Mouse (Mus musculus) erythroblast, embryonic 14.5 days (primary cell): ENCODE measurements around the gene Abcb8. TPM values are rescaled to one million over a fixed set of nuclear protein-coding genes. Genes with fewer than 3 reads are reported as not detected.
"Not testable (repeated sequence)": the region's sequence is repeated elsewhere in the genome, so short reads cannot be mapped to it uniquely, and the experiment has no call there.

ENCODE experiments used
- H3K27me3 ChIP-seq: 2 replicates; pipeline ENCODE4 v1.6.1; 2012; ENCODE audit warnings: inconsistent platforms; ENCODE audit not compliant: control insufficient read depth
- H3K36me3 ChIP-seq: 2 replicates; pipeline ENCODE4 v1.6.1; 2012; ENCODE audit warnings: mild to moderate bottlenecking, inconsistent platforms; ENCODE audit not compliant: control insufficient read depth
- H3K4me1 ChIP-seq: 2 replicates; pipeline ENCODE4 v1.6.1; 2012; ENCODE audit warnings: inconsistent platforms; ENCODE audit not compliant: control insufficient read depth
- H3K4me3 ChIP-seq: replicated peaks from 2 replicates; pipeline ENCODE3; 2012; ENCODE audit warnings: moderate library complexity, mild to moderate bottlenecking, inconsistent platforms
- H3K9me3 ChIP-seq: 2 replicates; pipeline ENCODE4 v1.6.1; 2012; ENCODE audit warnings: low read length, inconsistent platforms, mixed read lengths; ENCODE audit not compliant: control insufficient read depth
- GATA1 ChIP-seq: IDR thresholded peaks from 2 replicates; pipeline ENCODE4 v1.6.1; 2012; ENCODE audit warnings: low read length, inconsistent platforms, mixed read lengths
- TAL1 ChIP-seq: IDR thresholded peaks from 3 replicates; pipeline ENCODE4 v1.6.1; 2012; ENCODE audit warnings: low read length, inconsistent platforms, mixed read lengths
- polyA plus RNA-seq: library from polyadenylated mRNA; stranded (reverse); fragments of >175 nt; gene quantifications from 2 replicates; pipeline ENCODE4 v1.2.3, GENCODE M21; 2012

Gene Abcb8
- polyA plus RNA-seq, 1 experiment = 1.7 TPM

DNA sequence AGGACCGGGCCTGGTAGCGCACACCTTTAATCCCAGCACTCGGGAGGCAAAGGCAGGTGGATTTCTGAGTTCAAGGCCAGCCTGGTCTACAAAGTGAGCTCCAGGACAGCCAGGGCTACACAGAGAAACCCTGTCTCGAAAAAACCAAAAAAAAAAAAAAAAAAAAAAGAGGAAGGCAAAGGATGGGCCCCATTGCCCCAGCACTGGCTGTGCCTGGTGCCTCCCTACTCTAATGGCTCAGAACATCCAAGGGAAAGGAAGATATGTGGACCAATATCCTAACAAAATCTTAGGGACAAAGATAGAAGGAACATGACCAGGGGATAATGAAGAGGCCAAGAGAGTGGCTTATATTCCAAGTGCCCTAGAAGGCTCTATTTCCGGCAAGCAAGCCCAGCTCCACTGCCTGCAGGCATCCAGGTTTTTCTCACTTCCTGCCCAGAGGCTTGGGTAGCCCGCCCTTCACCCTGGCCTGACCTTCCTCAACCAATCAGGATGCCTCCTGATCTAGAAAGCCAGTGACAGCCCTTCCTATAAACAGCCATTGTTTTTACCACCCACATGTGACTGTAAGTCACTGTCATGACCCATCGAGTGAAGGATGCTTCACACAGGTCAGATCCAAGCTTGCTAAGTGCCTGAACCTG lies 4.3 kb upstream of the Abcb8 start:
- Histone ChIP-seq H3K27me3 (peaks cover 44% of the 10 kb centered on the region), H3K36me3 (no peaks in the 10 kb centered on the region), H3K4me3 (no peak overlapping the region), H3K9me3 (no peaks in the 10 kb centered on the region), H3K4me1 (peaks cover 44% of the 10 kb centered on the region)
- TF ChIP-seq TAL1 = no peak
- no peak for TF ChIP-seq GATA1

DNA sequence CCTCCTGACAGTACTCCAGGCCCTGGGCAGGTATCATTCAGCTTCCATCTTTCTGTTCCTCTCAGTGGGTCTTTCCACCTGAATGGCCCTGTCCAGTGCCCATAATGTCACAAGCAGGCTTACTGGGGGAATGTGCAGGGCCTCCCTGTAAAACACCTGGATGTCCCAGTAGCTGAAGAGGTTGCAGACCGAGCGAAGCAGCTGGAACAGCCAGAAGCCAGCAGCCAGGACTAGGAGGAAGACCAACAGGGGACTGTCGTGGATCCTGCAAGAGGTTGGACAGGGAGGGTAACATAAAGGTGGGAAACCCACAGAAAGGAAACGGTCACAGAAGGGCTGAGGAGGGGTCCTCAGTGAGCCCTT lies 3.8 kb upstream of the Abcb8 start:
- peaks cover 44% of the 10 kb centered on the region for H3K27me3 ChIP-seq
- no peaks in the 10 kb centered on the region for H3K9me3 ChIP-seq
- no peak for TF ChIP-seq TAL1
- no peak for TF ChIP-seq GATA1
- no peak overlapping the region for H3K4me3 ChIP-seq
- H3K4me1 ChIP-seq = peaks cover 43% of the 10 kb centered on the region
- H3K36me3 ChIP-seq = no peaks in the 10 kb centered on the region

DNA sequence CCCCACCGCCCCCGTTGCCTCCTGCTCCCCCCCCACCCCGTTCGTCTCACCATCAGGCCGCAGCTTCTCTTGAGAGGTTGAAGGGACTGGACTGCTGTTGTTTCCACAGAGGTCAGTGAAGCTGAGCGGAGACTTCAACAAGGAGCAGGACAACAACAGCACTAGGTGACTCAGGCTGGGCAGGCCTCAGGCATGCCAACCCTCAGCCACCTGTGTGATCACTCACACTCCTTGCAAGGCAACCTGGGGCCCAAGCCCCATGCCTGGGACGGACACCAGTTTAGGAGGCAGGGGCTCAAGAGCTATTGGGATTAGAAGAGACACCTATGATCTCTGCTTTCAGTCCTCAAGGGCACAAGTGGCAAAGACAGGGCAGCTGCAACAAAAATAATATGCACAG lies 1.6 kb upstream of the Abcb8 start, which contains the start of gene Atg9b:
TSS of gene Atg9b (minus strand) at position 280 of the 400 bp plus-strand sequence.
- Histone ChIP-seq H3K9me3 (no peaks in the 10 kb centered on the region), H3K27me3 (peaks cover 27% of the 10 kb centered on the region), H3K4me1 (peaks cover 46% of the 10 kb centered on the region), H3K4me3 (no peak within 1 kb of the TSS), H3K36me3 (no peaks in the 10 kb centered on the region)
- no peak for TF ChIP-seq TAL1
- no peak for TF ChIP-seq GATA1

GRCm38 (mm10) chr5:24392724-24393123 lies 739 bp upstream of the Abcb8 start:
- Histone ChIP-seq H3K27me3 (peaks cover 18% of the 10 kb centered on the region), H3K36me3 (no peaks in the 10 kb centered on the region), H3K9me3 (no peaks in the 10 kb centered on the region), H3K4me1 (peaks cover 41% of the 10 kb centered on the region), H3K4me3 (no peak overlapping the region)
- TF ChIP-seq TAL1 (no peak), GATA1 (no peak)

- peaks cover 4% of the 10 kb centered on the region for H3K27me3 ChIP-seq
- TF ChIP-seq GATA1 (no peak), TAL1 (no peak)
- H3K4me1 ChIP-seq = peaks cover 31% of the 10 kb centered on the region
- no peaks in the 10 kb centered on the region for H3K36me3 ChIP-seq
- no peaks in the 10 kb centered on the region for H3K9me3 ChIP-seq
- peak overlapping the region; percentile 71 for H3K4me3 ChIP-seq
These were observed 867 bp downstream of the Abcb8 start for GRCm38 (mm10) chr5:24394165-24394894.

DNA sequence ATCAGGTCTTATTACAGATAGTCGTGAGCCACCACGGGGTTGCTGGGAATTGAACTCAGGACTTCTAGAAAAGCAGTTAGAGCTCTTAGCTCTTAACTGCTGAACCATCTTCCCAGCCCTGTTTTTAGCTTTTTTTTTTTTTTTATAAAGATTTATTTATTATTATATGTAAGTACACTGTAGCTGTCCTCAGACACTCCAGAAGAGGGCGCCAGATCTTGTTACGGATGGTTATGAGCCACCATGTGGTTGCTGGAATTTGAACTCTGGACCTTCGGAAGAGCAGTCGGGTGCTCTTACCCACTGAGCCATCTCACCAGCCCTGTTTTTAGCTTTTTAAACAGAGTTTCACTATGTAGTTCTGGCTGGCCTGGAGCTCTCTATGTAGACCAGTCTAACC lies 2.8 kb downstream of the Abcb8 start:
- peaks cover 15% of the 10 kb centered on the region for H3K36me3 ChIP-seq
- H3K9me3 ChIP-seq, H3K27me3 ChIP-seq, H3K4me3 ChIP-seq: not testable (repeated sequence)
- H3K4me1 ChIP-seq = peaks cover 29% of the 10 kb centered on the region

DNA sequence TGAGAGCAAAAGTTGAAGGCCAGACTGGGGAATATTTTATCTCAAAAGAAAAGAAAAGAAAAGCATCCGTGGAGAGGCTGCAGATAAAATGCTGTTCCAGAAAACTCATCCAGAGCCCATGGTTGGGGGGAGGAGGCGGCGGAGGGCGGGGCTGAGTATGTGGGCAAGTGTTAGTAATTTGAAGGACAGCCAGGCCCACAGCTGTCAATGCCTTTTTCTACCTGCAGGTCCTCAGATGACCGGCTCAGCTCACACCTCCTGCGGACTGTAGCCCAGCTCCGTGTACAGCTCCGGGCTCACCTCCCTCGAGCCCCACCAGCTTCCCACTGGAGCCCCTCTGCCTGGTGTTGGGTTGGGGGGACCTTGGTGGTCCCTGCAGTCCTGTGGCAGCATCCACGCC lies 6.2 kb downstream of the Abcb8 start:
- Histone ChIP-seq H3K36me3 (peaks cover 48% of the 10 kb centered on the region), H3K9me3 (no peaks in the 10 kb centered on the region), H3K27me3 (no peaks in the 10 kb centered on the region), H3K4me1 (peaks cover 19% of the 10 kb centered on the region), H3K4me3 (no peak overlapping the region)
- TF ChIP-seq TAL1 = no peak
- TF ChIP-seq GATA1 = no peak

- Histone ChIP-seq H3K36me3 (peaks cover 51% of the 10 kb centered on the region), H3K27me3 (no peaks in the 10 kb centered on the region), H3K9me3 (no peaks in the 10 kb centered on the region), H3K4me1 (peaks cover 18% of the 10 kb centered on the region), H3K4me3 (no peak overlapping the region)
- TF ChIP-seq GATA1 = no peak
- TF ChIP-seq TAL1 = no peak
These were observed 6.9 kb downstream of the Abcb8 start for GRCm38 (mm10) chr5:24400362-24400761.

- no peaks in the 10 kb centered on the region for H3K27me3 ChIP-seq
- H3K9me3 ChIP-seq = no peaks in the 10 kb centered on the region
- no peak for TF ChIP-seq TAL1
- TF ChIP-seq GATA1 = no peak
- H3K4me3 ChIP-seq = no peak overlapping the region
- H3K4me1 ChIP-seq = peaks cover 22% of the 10 kb centered on the region
- H3K36me3 ChIP-seq = peaks cover 58% of the 10 kb centered on the region
These were observed 7.6 kb downstream of the Abcb8 start for GRCm38 (mm10) chr5:24400911-24401605.
